Mouse (Mus musculus): ENCODE results near the gene Dennd2c.
"Not testable (repeated sequence)": the region's sequence is repeated elsewhere in the genome, so short reads cannot be mapped to it uniquely, and the experiment has no call there.

Gene Dennd2c

DNA sequence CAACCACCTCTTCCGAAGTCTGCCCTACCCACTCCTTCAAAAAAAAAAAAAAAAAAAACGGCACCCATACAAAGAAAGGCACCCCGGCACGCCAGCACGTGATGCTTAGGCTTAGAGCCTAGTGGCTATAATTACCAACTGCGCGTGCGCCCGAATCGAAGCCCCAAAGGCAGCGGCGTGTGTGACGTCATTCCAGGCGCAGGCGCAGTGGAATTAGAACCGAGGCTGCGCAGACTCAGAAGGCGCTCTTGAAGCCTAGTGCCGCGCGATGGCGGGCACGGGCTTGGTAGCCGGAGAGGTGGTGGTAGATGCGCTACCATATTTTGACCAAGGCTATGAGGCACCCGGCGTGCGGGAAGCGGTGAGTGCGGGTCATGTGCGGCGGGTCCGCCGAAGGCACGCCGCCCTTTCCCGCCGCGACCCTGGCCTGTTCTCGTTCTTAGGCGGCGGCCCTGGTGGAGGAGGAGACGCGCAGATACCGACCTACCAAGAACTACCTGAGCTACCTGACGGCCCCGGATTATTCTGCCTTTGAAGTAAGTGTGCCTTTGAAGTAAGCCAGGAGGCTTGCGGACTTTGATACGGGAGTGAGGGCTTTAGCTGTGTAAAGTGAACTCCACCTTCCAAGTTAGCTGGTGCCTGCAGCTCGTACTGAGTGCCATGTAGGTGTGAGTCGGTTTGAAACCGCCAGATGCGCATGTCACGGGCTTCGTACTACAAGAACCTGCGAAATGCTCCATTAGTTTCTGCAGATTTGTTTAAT, 69.3 kb downstream of the Dennd2c start, which contains the start of gene Bcas2:
Gene Bcas2, plus strand, starts transcription at position 151 of the 763 bp plus-strand sequence.
- peak; percentile 99 for DNase-seq

DNA sequence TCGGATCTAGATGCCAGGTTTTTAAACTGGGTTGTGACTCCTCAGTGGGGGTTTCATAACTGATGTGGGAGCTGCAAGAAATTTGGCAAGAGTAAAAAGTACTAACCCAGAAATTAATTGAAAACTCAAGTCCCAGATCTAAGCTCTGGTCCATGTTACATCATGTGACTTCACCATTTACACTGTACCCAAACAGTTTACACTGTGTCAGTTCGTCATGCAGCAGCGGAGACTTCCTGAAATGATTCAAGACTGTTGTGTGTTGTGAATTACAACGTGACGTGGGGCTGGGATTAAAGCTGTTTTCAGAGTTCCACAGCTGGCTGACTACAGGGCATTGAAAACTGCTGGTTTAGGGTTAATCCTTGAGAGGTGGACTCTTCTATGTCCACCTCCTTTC, 70.2 kb downstream of the Dennd2c start:
- DNase-seq, result no peak

DNA sequence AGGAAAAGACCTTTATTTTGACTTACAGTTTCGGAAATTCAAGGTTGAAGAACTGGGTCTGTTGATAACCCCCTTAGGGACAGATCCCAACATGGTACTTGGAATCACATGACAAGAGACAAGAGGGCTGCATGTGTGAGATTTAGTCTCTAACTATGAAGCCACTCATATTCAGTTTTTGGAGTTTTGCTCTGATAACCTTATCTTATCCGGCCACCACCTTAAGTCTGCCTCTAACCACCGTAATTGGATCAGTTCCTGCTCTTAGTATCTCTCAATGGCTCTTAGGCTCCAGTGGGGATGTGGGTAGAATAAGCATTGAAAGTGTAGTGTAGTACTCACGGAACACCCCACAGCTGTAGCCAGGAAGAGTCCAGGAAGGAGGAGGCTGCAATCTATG, 74.3 kb downstream of the Dennd2c start:
- no peak for DNase-seq

DNA sequence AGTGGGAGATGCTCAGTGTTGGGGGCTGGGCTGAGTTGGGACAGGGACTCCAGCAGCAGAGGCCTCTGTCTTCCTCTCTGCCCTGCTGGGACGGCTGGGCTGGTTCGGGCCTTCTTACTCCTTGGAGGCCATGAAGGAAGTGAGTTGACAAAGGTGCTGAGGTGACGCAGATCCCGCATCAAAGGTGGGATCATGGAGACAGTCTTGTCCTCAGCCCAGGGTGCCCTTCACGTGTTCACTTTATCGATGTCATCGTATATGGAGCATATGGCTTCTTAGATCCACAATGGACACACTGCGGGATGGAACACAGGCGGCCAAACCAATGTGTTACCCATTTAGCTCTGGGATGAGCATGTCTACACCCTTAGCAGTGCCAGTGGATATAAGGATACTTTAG, 77.1 kb downstream of the Dennd2c start:
- DNase-seq, result no peak

DNA sequence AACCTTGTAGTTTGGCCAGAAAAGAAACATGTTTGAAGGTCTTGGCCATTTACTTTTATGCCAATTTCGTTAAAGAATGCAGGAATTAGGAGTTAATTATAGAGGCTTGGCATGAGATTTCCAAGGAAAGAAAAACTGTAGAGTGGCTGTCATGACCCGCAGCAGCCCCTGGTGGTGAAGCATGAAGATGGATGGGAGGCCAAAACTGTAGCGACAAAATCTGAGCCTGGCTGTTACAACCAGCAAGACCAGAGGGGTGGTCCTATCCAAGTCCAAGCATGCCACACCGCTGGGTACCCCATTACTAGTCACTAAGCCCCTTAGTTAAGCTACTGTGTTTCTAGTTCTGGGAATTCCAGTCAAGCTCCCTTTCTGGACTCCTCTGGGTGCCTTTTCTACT, 78.8 kb downstream of the Dennd2c start:
- DNase-seq, result no peak

- DNase-seq, result no peak
Observed at GRCm38 (mm10) chr3:103182821-103183220, 80.4 kb downstream of the Dennd2c start.

DNA sequence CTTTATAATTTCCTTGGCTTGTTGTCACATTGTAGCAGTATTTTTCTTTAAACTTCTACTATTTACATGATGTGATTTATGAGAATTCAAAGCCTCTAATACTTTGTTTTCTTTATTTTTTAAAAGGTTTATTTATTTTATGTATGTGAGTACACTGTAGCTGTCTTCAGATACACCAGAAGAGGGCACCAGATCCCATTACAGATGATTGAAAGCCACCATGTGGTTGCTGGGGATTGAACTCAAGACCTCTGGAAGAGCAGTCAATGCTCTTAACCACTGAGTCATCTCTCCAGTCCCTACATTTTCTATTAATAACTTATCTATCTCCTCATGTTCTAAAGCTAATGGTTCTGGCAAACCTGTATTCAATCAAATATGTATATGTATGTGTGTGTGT, 82.1 kb downstream of the Dennd2c start:
- not testable (repeated sequence) for DNase-seq

DNA sequence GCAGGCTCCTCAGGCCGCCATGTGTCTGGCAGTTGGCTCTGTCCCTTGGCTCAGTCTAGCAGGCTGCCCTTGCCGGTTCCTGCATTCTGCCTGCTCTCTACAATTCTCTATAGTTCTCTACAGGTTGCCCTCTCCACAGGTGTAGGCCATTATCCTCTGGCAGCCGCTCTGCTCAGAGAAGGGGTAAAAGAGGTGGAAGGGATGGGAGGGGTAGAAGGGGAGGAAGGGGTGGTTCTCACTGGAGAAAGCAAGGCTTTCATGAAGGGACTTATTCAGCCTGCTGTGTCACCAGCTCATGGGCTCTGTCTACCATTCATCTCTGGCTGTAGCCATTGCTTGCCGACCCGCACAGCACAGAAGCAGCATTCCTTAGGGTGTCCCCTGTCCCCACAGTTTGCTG, 86.0 kb downstream of the Dennd2c start:
- no peak for DNase-seq

- DNase-seq, result no peak
Observed at GRCm38 (mm10) chr3:103188856-103189255, 86.5 kb downstream of the Dennd2c start.

- DNase-seq, result no peak
Observed at GRCm38 (mm10) chr3:103192161-103192560, 89.8 kb downstream of the Dennd2c start.

DNA sequence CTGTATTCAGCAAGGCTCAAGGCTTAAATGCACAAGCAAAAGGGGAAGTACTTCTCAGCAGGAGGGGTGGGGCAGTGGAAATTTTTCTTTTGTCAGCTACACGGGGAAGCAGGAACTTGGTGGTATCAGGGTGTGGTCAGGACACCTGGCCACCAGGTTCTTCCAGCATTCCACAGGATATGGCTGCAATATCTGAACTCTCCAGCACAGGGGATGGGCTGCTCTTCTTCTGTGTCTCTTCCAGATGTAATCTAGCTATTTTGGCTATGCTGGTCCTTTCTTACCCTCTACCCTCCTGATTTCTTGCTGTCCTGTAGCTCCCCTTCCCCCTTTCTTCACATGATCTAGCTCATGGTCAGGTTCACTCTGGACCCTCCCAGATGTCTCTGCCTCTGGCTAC, 90.8 kb downstream of the Dennd2c start:
- no peak for DNase-seq

DNA sequence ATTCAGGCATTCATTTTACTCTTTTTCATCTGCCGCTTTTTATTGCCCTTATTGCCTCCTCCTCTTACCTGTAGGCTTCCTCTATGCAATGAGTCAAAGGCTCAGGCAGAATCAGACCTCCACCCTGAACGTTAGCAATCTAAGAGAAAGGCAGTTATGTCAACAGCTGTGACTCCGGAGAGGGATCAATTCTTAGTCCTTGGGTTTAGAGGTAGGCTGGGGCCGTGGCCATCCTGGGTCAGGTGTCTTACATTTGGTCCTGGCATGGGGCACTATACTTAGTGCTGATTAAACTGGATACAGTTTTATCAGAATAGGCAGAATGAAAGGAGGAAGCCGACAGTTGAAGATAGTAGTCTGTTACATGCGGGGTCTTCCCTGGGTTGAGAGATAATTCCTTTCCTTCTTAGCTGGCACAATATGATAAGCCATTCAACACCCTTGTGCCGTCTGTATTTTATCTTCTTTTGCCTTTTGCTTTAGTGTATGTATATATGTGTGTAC, 94.0 kb downstream of the Dennd2c start:
- no peak for DNase-seq

DNA sequence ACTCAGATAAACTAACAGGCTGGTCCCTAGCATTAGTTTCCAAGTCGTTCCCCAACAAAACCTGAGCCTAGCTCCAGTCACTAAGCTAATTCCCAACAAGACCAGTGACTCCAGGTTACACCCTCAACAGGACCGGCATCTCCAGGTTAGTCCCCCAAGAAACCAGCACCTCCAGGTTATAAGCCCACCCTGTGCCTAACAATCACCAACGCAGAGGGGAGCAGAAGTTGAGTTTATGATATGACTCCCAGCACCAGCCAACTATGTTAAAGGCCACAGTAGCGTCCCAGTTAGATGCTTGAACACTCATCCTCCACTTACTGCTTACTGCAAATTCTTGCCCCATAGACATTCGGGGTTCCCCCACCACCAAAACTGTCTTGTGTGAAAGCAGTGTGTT, 97.0 kb downstream of the Dennd2c start:
- DNase-seq, result no peak

- DNase-seq, result not testable (repeated sequence)
Observed at GRCm38 (mm10) chr3:103201105-103201504, 98.7 kb downstream of the Dennd2c start.

- no peak for DNase-seq
Observed at GRCm38 (mm10) chr3:103203554-103203953, 101.2 kb downstream of the Dennd2c start.

DNA sequence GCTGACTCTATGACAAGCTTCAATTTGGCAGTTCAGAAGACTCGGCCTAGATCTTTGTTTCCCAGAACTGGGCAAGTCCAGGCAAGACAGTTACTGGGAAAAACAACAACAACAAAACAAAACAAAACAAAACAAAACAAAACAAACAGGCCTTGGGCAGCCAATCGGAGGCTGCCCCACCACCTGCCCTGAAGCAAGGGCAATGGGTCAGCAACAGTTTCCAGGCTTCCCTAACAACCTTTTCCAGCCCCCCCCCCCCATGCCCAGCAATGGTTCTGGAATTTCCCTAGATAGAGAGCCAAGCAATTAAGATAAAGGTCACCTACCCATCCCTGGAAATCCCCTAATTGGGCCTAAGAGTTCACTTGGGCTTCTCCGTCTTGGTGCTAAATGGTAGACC, 102.0 kb downstream of the Dennd2c start:
- no peak for DNase-seq

DNA sequence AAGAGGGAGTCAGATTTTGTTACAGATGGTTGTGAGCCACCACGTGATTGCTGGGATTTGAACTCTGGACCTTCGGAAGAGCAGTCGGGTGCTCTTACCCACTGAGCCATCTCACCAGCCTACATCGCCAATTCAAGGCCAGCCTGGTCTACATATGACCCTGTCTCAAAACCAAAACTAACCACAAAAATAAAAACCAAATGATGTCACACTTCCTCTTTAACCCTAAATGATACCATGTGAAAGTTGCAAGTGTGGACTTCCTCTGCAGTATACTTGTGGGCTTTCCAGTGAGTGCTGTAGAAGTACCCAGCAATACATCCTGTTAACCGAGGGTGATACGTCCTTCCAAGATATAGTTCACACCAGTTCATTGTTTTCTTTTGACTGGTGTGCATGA, 104.0 kb downstream of the Dennd2c start:
- no peak for DNase-seq

DNA sequence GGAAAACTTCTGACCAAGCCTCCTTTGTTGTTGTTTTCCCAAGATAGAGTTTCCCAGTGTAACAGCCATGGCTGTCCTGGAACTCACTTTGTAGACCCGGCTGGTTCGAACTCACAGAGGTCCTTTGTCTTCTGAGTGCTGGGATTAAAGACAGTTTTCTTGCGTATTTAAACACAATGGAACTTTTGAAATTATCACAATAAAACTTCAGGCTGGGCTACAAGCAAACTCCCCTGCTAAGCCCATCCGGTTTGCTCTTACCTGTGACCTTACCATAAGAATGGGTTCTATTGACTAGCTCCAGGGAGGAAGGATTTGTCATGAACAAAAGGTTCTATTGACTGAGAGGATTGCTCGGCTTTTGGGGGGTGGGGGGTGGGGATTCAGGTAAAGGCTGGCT, 105.3 kb downstream of the Dennd2c start:
- no peak for DNase-seq

GRCm38 (mm10) chr3:103208237-103208636, 105.8 kb downstream of the Dennd2c start:
- DNase-seq, result no peak

DNA sequence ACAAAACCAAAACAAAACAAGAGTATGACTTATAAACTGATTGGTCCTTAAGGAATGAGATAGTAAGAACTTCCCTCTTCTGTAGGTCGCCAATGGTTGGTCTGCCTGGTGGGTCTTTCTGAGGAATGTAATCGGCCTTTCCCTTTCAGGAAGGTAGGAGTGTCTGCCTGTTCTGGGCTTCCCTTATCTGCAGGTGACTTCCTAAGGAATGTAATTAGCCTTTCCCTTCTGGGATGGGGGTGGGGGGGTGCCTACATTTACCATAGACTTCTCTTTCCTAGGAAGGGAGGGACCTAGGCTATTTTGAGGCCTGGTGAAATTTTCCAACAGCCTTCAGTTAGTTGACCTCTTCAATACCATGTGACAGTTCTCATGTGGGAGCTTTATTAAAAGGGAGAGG, 108.7 kb downstream of the Dennd2c start:
- no peak for DNase-seq

DNA sequence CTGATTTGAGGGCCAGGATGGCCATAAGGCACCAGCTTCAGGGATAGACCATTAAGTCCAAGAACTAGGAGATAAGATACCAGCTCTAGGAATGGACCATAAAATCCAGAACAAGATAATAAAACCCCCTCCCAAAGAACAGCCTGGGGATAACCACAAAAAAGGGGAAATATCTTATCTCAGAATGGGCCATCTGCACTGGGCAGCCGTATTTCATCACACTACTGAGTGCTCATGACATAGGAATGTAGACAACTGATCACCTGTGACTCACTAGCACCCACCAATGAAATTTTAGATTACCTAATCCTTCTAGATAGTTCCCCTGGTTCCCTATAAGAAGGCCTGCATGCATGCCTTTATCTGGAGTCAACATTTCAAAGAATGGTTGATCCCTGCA, 109.7 kb downstream of the Dennd2c start:
- DNase-seq, result no peak

GRCm38 (mm10) chr3:103213537-103213936, 111.1 kb downstream of the Dennd2c start:
- no peak for DNase-seq

DNA sequence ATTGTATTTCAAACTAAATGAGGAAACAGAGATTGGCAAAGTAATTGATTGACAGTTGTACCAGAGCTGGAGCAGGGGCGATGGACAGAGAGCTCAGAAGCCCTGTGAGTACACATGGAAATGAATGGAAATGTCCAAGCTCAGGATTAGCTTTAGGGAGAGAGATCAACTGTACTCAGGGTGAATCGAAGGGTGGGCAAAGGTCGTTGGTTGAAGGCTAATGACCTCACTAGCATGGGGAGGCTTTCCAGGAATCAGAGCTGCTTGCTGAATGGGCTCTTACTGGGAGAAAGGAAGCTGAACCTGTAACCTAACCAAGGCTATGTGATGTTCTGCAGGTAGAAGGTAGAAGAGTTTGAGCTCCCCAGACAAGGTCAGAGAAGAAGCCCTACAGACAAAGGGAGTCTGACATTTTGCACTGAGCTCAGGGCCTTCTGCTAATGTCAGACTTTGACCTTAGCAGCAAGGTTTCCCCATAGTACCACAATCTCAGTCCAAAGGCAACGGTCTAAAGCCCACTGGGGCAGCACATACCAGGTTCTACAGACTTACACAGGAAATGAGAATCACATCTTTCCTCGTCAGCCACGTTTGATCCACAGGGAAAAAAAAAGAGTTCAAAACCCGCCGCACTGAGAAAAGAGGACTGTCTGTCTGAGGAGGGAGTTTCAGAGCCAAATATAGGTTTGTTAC, 112.3 kb downstream of the Dennd2c start:
- DNase-seq, result no peak

DNA sequence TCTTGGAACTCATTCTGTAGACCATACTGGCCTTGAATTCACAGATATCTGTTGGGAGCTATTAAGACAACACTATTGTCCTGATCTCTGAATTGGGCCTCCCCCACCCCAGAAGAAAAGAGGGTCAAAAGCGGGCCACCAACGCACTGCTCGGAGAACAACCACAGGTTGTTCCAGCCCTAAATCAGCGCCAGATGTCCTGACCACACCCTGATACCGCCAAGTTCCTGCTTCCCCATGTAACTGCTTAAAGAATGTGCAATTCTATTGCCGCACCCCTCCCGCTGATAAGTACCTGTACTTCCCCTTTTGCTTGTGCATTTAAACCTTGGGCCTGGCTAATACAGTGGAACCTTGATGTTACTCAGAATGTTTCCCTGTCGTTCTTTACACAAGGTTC, 113.0 kb downstream of the Dennd2c start:
- not testable (repeated sequence) for DNase-seq

All from cerebellum, adult 8-10 months (tissue).